Mouse (Mus musculus): ENCODE results near the gene Ppie.
"Not testable (repeated sequence)": the region's sequence is repeated elsewhere in the genome, so short reads cannot be mapped to it uniquely, and the experiment has no call there.

Gene Ppie

DNA sequence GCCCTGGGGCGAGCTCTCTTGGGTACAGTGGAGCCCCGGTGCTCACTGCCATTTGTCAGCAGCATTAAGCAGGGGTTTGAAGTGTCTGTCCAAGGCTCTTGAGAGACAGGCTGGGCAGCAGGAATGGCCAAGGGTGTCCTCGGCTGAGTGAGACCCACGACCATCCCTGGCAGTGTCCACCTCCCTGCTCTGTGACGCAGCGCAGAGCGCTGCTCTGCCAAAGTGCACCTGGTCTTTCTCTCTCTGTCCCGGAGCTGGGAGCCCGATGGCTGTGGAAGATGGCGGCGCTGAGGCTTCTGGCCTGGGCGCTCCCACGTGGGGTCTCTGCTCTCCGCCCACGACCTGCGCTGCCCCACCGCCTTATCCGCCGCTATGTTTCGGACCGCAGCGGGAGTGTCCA, 23.7 kb downstream of the Ppie start, which contains the start of gene Oxct2b:
Gene Oxct2b (plus strand): TSS at position 256 of the 400 bp plus-strand sequence.
- no peak for ATAC-seq (ENCODE audit: insufficient number of reproducible peaks, low FRiP score, low TSS enrichment)

GRCm38 (mm10) chr4:123114651-123115050, 25.1 kb downstream of the Ppie start:
- ATAC-seq (ENCODE audit: insufficient number of reproducible peaks, low FRiP score, low TSS enrichment): not testable (repeated sequence)

- no peak for ATAC-seq (ENCODE audit: insufficient number of reproducible peaks, low FRiP score, low TSS enrichment)
Measured at GRCm38 (mm10) chr4:123112216-123112764, 27.5 kb downstream of the Ppie start.

DNA sequence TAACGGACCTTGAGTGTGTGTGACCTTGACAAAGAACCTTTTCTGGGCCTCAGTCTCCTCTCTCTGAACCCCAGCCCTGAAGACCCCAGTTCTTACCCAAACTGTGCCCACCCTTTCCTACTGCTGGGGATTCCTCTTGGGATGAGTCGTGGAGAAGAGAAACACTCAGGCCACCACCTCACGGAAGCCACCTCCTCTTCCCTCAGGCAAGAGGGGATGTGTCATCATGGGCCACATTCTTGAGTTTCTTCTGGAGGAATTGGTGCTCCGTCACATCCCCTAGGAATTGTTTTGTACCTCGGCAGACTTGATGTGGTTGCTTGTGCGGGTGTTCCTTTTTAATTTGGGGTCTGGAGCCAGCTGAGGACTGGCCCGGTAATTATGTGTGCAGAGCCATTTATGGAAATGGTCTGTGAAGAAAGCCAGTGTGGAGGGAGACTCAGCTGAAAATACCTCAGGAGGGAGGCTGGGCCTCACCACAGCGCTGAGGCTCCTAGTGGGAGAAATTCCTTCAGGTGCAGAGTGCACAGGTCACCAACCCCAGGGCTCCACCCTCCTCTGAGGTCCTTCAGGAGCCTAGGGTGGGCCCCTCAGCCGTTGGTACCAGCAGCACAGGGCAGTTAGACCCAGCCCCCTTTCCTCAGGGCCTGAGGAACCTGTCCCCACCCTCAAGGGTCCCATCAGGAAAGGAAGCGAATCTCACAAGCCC, 28.3 kb downstream of the Ppie start:
- ATAC-seq (ENCODE audit: insufficient number of reproducible peaks, low FRiP score, low TSS enrichment): not testable (repeated sequence)

DNA sequence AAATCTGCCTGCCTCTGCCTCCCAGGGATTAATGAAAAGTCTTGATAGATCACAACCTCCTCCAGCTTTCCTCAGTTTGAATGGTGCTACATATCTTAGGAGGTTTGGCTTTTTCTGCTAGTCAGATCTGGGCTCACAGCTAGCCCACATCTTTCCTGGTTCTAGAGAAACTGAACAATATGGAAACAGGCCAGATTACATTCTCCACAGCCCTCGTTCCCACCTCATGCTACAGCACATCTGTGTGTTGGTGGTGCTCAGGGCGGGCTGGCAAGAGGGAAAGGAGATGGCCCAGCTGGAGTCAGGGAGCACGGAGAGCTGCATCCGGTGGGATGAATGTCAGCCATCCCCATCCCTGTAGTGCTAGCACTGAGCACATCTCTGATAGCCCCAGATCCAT, 29.0 kb downstream of the Ppie start:
- no peak for ATAC-seq (ENCODE audit: insufficient number of reproducible peaks, low FRiP score, low TSS enrichment)

DNA sequence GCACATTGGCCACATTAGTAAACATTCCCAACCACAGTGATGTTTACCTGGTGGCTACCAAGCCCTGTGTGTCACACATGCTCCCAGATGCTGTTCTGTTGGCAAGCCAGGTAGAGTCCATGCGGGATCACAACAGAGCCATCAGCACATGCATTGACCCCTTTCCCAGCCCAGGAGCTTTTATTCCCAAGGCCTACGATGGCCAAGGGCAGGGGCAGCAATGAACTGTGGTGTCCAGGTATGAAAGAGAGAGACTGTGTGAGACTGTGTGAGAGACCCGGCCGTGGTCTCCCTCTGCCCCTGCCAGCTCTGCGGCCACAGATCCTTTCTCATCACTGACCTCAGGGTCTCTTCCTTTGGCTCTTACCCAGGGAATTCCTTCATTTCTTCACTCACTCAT, 31.7 kb downstream of the Ppie start:
- ATAC-seq (ENCODE audit: insufficient number of reproducible peaks, low FRiP score, low TSS enrichment): no peak

DNA sequence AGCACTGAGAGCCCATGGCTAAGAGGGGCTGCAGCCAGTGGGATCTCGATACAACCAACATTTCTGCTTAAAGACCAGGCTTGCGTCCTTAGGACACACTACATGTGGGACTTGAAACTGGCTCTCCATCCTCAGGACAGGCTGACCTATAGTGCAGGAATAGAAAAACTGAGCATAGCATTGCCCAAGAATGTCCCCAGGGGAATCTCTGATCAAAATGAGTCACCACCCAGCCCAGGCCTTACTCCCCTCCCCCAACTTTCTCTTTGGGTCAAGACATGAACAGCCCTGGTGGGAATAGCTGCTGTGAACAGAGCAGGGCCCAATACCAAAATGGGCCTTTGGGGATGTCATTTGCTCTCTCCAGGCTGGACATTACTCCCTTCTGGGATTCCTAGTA, 32.9 kb downstream of the Ppie start:
- ATAC-seq (ENCODE audit: insufficient number of reproducible peaks, low FRiP score, low TSS enrichment): no peak

DNA sequence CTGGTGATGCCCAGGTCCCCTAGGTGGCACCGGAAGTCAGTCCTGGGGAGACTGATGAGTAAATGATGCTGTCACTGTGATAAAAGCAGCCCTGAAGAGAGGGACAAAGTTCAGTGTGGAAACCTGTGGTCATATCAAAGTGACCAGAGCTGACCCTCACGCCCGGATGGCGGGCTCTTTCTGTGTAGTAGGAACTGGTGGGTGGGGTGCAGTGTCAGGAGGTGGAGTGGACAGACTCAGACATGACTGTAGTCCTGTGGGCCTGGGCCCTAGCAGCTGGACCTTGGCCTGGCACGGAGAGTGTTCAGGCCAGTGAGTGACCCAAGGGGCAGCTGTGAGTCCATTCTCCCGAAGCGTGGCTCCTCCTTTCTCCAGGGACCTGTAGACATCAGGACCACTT, 33.8 kb downstream of the Ppie start:
- ATAC-seq (ENCODE audit: insufficient number of reproducible peaks, low FRiP score, low TSS enrichment): not testable (repeated sequence)

- no peak for ATAC-seq (ENCODE audit: insufficient number of reproducible peaks, low FRiP score, low TSS enrichment)
Measured at GRCm38 (mm10) chr4:123105451-123105790, 34.3 kb downstream of the Ppie start.

GRCm38 (mm10) chr4:123104651-123105450, 34.9 kb downstream of the Ppie start, which contains the start of gene Bmp8b:
Bmp8b (plus strand) TSS chr4:123105165.
- ATAC-seq (ENCODE audit: insufficient number of reproducible peaks, low FRiP score, low TSS enrichment): no peak

DNA sequence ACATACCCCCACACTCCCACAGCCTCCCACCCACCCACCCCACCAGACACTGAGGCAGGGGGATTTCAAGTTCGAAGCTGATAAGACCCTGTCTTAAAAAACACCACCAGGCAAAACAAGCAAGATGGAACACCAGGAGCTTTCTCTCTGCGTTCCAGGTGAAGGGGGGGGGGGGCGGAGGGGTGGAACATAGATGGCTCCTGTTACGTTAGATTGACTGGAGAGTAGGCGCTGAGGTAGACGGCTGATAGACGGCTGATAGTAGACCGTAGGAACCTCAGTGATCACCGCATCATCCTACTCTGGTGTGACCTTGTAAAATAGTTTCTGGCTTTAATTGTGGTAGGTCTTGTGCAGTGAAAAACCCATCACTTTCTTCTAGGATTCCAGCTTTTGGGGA, 45.9 kb downstream of the Ppie start:
- ATAC-seq (ENCODE audit: insufficient number of reproducible peaks, low FRiP score, low TSS enrichment): no peak

DNA sequence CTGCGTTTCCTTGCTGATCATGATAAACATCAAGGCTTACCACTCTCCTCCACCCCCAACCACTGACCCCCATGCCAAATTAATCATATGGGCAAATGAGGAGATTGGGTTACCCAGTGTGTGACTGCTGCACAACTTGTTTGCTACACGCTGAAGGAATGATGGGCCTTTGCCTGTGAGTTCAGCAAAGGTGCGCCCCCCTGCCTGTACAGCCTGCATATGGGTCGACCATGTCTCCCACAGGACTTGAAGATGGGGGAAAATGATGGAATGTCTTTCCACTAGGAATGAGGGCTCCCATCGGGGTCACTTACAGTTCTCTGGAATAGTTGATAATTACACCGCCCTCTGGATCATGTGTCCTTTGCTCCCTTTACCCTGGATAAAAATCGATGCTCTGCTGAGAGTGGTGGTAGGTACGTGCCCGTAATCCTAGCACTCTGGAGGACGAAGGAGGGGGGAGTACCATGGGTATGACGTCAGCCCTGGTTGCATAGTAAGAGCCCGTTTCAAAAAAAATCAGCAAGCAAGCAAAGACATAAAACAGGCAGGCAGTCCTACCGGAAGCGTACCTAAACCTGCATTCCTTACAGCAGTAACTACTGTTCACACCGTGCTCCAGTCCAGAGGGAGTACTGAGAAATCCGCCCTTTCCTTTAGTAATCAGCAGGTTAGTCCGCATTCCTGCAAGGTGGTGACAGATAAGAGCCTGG, 46.5 kb downstream of the Ppie start:
- no peak for ATAC-seq (ENCODE audit: insufficient number of reproducible peaks, low FRiP score, low TSS enrichment)

GRCm38 (mm10) chr4:123092621-123093020, 47.1 kb downstream of the Ppie start:
- no peak for ATAC-seq (ENCODE audit: insufficient number of reproducible peaks, low FRiP score, low TSS enrichment)

DNA sequence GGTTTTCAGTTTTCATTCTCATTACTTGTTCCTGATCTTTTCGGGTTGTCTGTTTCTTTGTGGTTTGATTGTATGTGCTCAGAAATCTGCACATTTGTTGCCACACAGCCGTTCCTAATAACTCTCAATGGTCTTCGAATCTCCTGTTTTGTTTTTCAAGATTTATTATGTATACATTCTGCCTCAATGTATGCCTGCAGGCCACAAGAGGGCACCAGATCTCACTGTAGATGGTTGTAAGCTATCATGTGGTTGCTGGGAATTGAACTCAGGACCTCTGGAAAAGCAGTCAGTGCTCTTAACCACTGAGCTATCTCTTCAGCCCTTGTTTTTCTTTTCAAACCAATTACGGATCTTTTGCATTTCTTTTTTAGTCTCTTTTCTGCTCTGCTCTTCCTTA, 53.4 kb downstream of the Ppie start:
- no peak for ATAC-seq (ENCODE audit: insufficient number of reproducible peaks, low FRiP score, low TSS enrichment)

- ATAC-seq (ENCODE audit: insufficient number of reproducible peaks, low FRiP score, low TSS enrichment): no peak
Measured at GRCm38 (mm10) chr4:123085290-123085689, 54.5 kb downstream of the Ppie start.

GRCm38 (mm10) chr4:123083323-123083902, 56.3 kb downstream of the Ppie start:
- no peak for ATAC-seq (ENCODE audit: insufficient number of reproducible peaks, low FRiP score, low TSS enrichment)

DNA sequence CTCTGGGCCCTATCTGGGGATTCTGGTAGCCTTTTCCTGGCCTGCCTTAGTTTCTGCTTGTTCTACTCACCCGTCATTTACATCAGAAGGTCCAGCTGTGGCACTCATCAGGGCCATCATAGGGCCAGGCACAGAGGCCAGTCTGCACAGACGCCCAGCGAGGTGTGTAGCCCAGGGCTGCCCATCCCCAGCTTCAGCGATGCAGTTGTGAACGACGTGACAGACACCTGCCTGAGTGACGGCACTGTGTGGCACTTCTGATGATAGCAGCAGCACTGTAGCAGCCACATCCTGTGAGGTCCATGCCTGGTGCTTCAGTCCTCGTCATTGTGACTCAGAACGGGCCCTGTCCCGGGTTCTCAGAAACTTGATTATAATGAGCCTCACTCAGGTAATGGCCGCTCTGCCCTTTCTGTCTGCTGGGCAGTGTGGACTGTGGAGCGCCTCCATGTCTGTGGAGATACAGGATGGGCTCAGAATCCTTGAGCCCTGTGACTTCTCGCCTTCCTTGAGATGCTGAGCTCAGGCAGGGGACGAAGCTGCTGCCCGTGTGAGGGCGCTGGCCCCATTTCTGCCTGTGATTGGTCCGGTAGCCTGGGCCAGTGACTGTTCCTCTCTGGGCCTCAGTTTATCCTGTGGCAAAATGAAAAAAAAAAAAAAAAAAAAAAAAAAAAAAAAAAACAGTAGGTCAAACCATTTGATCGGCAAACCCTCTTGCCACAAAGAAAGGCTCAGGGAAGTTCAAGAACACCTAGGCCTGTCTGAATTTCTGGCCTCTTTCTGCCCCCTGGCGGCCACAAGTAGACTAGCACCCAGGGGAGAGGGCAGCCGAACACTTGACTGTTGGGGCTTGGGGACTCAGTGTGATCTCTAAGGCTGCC, 57.2 kb downstream of the Ppie start:
- peak; percentile 72; the same call in 1 of the 2 replicates for ATAC-seq (ENCODE audit: insufficient number of reproducible peaks, low FRiP score, low TSS enrichment)

GRCm38 (mm10) chr4:123080791-123081190, 59.0 kb downstream of the Ppie start:
- ATAC-seq (ENCODE audit: insufficient number of reproducible peaks, low FRiP score, low TSS enrichment): no peak

GRCm38 (mm10) chr4:123078231-123078630, 61.5 kb downstream of the Ppie start:
- ATAC-seq (ENCODE audit: insufficient number of reproducible peaks, low FRiP score, low TSS enrichment): no peak
